Mouse (Mus musculus): Measurements from ENCODE around the gene Lman1l. TPM values are rescaled to one million over a fixed set of nuclear protein-coding genes. Genes with fewer than 3 reads are reported as not detected.

Lman1l gene
- polyA plus RNA-seq, 1 experiment: not detected

DNA sequence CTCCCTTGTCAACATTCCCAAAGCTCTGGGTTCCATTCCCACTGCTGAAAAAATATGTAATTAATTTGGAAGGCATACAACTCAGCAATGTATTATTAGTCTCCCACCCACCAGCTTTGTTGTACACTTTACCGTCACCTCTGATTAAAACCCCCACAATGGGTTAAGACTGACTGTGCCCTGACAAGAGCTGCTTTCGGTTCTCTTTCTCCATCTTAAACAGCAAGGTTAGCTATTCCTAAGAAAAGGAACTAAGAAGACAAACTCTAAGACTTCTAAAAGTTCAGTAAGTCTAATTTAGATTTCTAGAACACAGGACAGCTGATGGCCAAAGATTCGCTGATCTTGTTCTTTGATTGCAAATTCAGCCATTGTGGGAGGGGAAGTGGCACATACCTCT, 63.4 kb downstream of the Lman1l start:
- no peaks in the 10 kb centered on the region for H3K9me3 ChIP-seq (replicated peaks; ENCODE audit: control insufficient read depth, insufficient read depth, low read length, poor library complexity, severe bottlenecking)
- H3K36me3 ChIP-seq (ENCODE audit: control insufficient read depth, insufficient read depth, low read length, poor library complexity, severe bottlenecking): no peaks in the 10 kb centered on the region
- peaks cover 5% of the 10 kb centered on the region for H3K4me1 ChIP-seq (ENCODE audit: control insufficient read depth, insufficient read depth, low read length)
- H3K27ac ChIP-seq (ENCODE audit: insufficient read depth, low read length): no peak overlapping the region
- no peak for TF ChIP-seq POLR2A (IDR thresholded peaks at IDR 0.05; ENCODE audit: insufficient read depth, low read length)
- no peak for TF ChIP-seq CTCF (IDR thresholded peaks at IDR 0.05; ENCODE audit: low read depth, low read length)
- no peak for TF ChIP-seq EP300 (IDR thresholded peaks at IDR 0.05; ENCODE audit: insufficient read depth, low read depth, low read length)
- no peaks in the 10 kb centered on the region for H3K27me3 ChIP-seq (ENCODE audit: control insufficient read depth, insufficient read depth, low read length, poor library complexity, severe bottlenecking)
- no peak overlapping the region for H3K9ac ChIP-seq (ENCODE audit: low read depth, poor library complexity, severe bottlenecking)
- H3K4me3 ChIP-seq (ENCODE audit: low read depth, low read length): no peak overlapping the region

Other genes with a start within 250 kb of the Lman1l start
- gene Ppcdc, start 180.7 kb downstream of the Lman1l start, polyA plus RNA-seq (2011; ENCODE audit: insufficient read depth, insufficient read length, low read depth, missing spikeins): 35.6 and 39.8 TPM in 2 replicates
- 31.1 and 32.1 TPM in 2 replicates for gene Scamp5, start 152.7 kb downstream of the Lman1l start, polyA plus RNA-seq (2011; ENCODE audit: insufficient read depth, insufficient read length, low read depth, missing spikeins)
- gene Rpp25, start 116.7 kb downstream of the Lman1l start, polyA plus RNA-seq (2011; ENCODE audit: insufficient read depth, insufficient read length, low read depth, missing spikeins): 14.3 and 17.6 TPM in 2 replicates
- 490 and 512 TPM in 2 replicates for gene Cox5a, start 99.5 kb downstream of the Lman1l start, polyA plus RNA-seq (2011; ENCODE audit: insufficient read depth, insufficient read length, low read depth, missing spikeins)
- gene Fam219b, start 83.2 kb downstream of the Lman1l start, polyA plus RNA-seq (2011; ENCODE audit: insufficient read depth, insufficient read length, low read depth, missing spikeins): 9.0 and 11.8 TPM in 2 replicates
- 39.1 TPM in 2 replicates for gene Mpi, start 68.0 kb downstream of the Lman1l start, polyA plus RNA-seq (2011; ENCODE audit: insufficient read depth, insufficient read length, low read depth, missing spikeins)
- 26.6 and 31.0 TPM in 2 replicates for gene Scamp2, start 59.8 kb downstream of the Lman1l start, polyA plus RNA-seq (2011; ENCODE audit: insufficient read depth, insufficient read length, low read depth, missing spikeins)
- gene Ulk3, start 31.3 kb downstream of the Lman1l start, polyA plus RNA-seq (2011; ENCODE audit: insufficient read depth, insufficient read length, low read depth, missing spikeins): 10.1 TPM in 2 replicates
- not detected in 2 replicates for gene Cplx3, start 14.5 kb downstream of the Lman1l start, polyA plus RNA-seq (2011; ENCODE audit: insufficient read depth, insufficient read length, low read depth, missing spikeins)
- 30.7 and 35.5 TPM in 2 replicates for gene Csk, start 32.9 kb upstream of the Lman1l start, polyA plus RNA-seq (2011; ENCODE audit: insufficient read depth, insufficient read length, low read depth, missing spikeins)
- 0.37 TPM in 1 of 2 replicates, not detected in the other for gene Cyp1a2, start 62.9 kb upstream of the Lman1l start, polyA plus RNA-seq (2011; ENCODE audit: insufficient read depth, insufficient read length, low read depth, missing spikeins)
- gene Cyp1a1, start 67.2 kb upstream of the Lman1l start, polyA plus RNA-seq (2011; ENCODE audit: insufficient read depth, insufficient read length, low read depth, missing spikeins): 1.2 and 1.8 TPM in 2 replicates
- gene Edc3, start 87.8 kb upstream of the Lman1l start, polyA plus RNA-seq (2011; ENCODE audit: insufficient read depth, insufficient read length, low read depth, missing spikeins): 22.0 and 26.3 TPM in 2 replicates
- 71.2 and 77.7 TPM in 2 replicates for gene Clk3, start 145.1 kb upstream of the Lman1l start, polyA plus RNA-seq (2011; ENCODE audit: insufficient read depth, insufficient read length, low read depth, missing spikeins)
- gene Arid3b, start 216.0 kb upstream of the Lman1l start, polyA plus RNA-seq (2011; ENCODE audit: insufficient read depth, insufficient read length, low read depth, missing spikeins): 87.8 and 93.0 TPM in 2 replicates